Mouse (Mus musculus) embryonic facial prominence, embryonic 10.5 days (tissue): ENCODE data around the gene Cct5. TPM values are rescaled to one million over a fixed set of nuclear protein-coding genes. Genes with fewer than 3 reads are reported as not detected.

ENCODE experiments used
- DNase-seq: peaks from one replicate; pipeline ENCODE4 v3.0.0-alpha.2; 2017; ENCODE audit warnings: low spot score
- H3K27ac ChIP-seq: fragments of 300-500 bp; sonication (generic); replicated peaks from 2 replicates; pipeline ENCODE4 v1.5.1; 2016; ENCODE audit warnings: mild to moderate bottlenecking
- H3K27me3 ChIP-seq: fragments of 300-500 bp; sonication (generic); replicated peaks from 2 replicates; pipeline ENCODE4 v1.6.1; 2016; ENCODE audit warnings: low read depth, mild to moderate bottlenecking; ENCODE audit not compliant: poor library complexity, severe bottlenecking
- H3K36me3 ChIP-seq: fragments of 300-500 bp; sonication (generic); replicated peaks from 2 replicates; pipeline ENCODE4 v1.6.1; 2016; ENCODE audit warnings: mild to moderate bottlenecking, moderate library complexity
- H3K4me1 ChIP-seq: fragments of 300-500 bp; sonication (generic); 2 replicates; pipeline ENCODE4 v1.6.1; 2016
- H3K4me3 ChIP-seq: fragments of 300-500 bp; sonication (generic); 2 replicates; pipeline ENCODE4 v1.5.1; 2016; ENCODE audit warnings: mild to moderate bottlenecking, moderate library complexity
- H3K9me3 ChIP-seq: fragments of 300-500 bp; sonication (generic); 2 replicates; pipeline ENCODE4 v1.6.1; 2016; ENCODE audit warnings: mild to moderate bottlenecking
- WGBS: fragments of 180-500 bp; shearing (Covaris S2); methylation state at CpG from one replicate; pipeline ENCODE4 v1.1.7; 2016; 5-methylcytosine and 5-hydroxymethylcytosine counted together
- polyA plus RNA-seq: library from polyadenylated mRNA; unstranded; fragments of >200 nt; fragmentation: Nextera tagmentation; extraction: Ambion mirVana; gene quantifications from 2 replicates; pipeline ENCODE4 v1.2.1, GENCODE M21; 2016

Cct5 gene
- polyA plus RNA-seq, 1 experiment from 2014 or later: 782 TPM

DNA sequence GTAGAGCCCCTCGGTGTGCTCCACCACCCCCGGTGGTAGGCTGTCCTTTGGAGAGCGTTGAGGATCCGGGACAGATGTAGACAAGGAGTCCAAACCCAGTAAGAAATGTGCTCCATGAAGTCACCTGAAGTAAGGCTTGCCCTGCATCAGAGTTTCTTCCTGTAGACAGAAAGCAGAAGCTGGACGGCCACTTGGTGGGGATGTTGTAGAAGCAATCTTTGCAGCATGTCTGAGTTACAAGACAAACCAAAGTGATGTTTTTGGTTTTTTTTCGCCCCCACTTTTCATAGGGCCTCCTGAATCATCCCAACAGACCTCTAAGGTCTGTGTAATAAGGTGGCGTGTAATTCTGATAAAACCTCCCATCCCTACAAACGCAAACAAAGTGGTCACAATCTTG is 17.9 kb upstream of the Cct5 start:
- Histone ChIP-seq H3K4me1 (no peaks in the 10 kb centered on the region), H3K27me3 (no peaks in the 10 kb centered on the region), H3K9me3 (no peaks in the 10 kb centered on the region), H3K36me3 (peaks cover 72% of the 10 kb centered on the region), H3K27ac (no peak overlapping the region), H3K4me3 (no peak overlapping the region)
- WGBS: 94% methylated on average over 8 of the region's 8 CpGs
- no peak for DNase-seq

GRCm38 (mm10) chr15:31617261-31617660 is 15.7 kb upstream of the Cct5 start:
- 93% methylated on average over 9 of the region's 9 CpGs for WGBS
- Histone ChIP-seq H3K9me3 (no peaks in the 10 kb centered on the region), H3K4me1 (no peaks in the 10 kb centered on the region), H3K36me3 (peaks cover 66% of the 10 kb centered on the region), H3K27ac (no peak overlapping the region), H3K27me3 (no peaks in the 10 kb centered on the region), H3K4me3 (no peak overlapping the region)
- no peak for DNase-seq

- Histone ChIP-seq H3K4me1 (no peaks in the 10 kb centered on the region), H3K36me3 (peaks cover 48% of the 10 kb centered on the region), H3K27me3 (no peaks in the 10 kb centered on the region), H3K9me3 (no peaks in the 10 kb centered on the region), H3K27ac (no peak overlapping the region), H3K4me3 (no peak overlapping the region)
- DNase-seq: no peak
- 66% methylated on average over 2 of the region's 2 CpGs for WGBS
Measured at GRCm38 (mm10) chr15:31614666-31615065, 13.1 kb upstream of the Cct5 start.

GRCm38 (mm10) chr15:31613826-31614453 is 12.3 kb upstream of the Cct5 start:
- 90% methylated on average over 6 of the region's 6 CpGs for whole genome bisulfite sequencing
- H3K4me1 ChIP-seq: no peaks in the 10 kb centered on the region
- no peak overlapping the region for H3K27ac ChIP-seq
- H3K9me3 ChIP-seq: no peaks in the 10 kb centered on the region
- H3K36me3 ChIP-seq: peaks cover 46% of the 10 kb centered on the region
- no peaks in the 10 kb centered on the region for H3K27me3 ChIP-seq
- no peak overlapping the region for H3K4me3 ChIP-seq
- no peak for DNase-seq

DNA sequence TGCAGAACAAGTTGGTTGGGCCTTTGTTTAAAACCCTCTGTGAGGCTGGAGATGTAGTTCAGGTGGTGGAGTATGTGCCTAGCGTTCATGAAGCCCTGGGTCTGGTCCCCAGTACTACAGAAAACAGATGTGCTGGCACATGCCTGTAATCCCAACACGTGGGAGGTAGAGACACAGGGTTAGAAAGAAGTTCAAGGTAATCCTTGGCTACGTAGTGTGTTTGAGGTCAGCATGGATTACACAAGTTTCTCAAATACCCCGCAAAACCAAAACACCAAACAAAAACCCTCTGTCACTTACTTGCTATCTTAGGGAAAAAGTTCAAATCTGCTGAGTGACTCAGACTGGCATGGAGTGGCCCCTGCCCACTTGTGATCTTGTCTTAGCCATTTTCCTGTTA is 10.4 kb upstream of the Cct5 start:
- no peaks in the 10 kb centered on the region for H3K27me3 ChIP-seq
- no peak for DNase-seq
- no peak overlapping the region for H3K4me3 ChIP-seq
- no peaks in the 10 kb centered on the region for H3K4me1 ChIP-seq
- no peaks in the 10 kb centered on the region for H3K9me3 ChIP-seq
- 92% methylated on average over 4 of the region's 4 CpGs for WGBS
- peaks cover 29% of the 10 kb centered on the region for H3K36me3 ChIP-seq
- H3K27ac ChIP-seq: no peak overlapping the region

- Histone ChIP-seq H3K4me1 (no peaks in the 10 kb centered on the region), H3K9me3 (no peaks in the 10 kb centered on the region), H3K4me3 (no peak overlapping the region), H3K36me3 (peaks cover 23% of the 10 kb centered on the region), H3K27ac (no peak overlapping the region), H3K27me3 (no peaks in the 10 kb centered on the region)
- DNase-seq: peak; percentile 55
- WGBS: 74% methylated on average over 3 of the region's 3 CpGs
Measured at GRCm38 (mm10) chr15:31611027-31611426, 9.4 kb upstream of the Cct5 start.

- no peaks in the 10 kb centered on the region for H3K27me3 ChIP-seq
- H3K9me3 ChIP-seq: no peaks in the 10 kb centered on the region
- H3K4me1 ChIP-seq: peaks cover 9% of the 10 kb centered on the region
- DNase-seq: no peak
- no peak overlapping the region for H3K27ac ChIP-seq
- no peak overlapping the region for H3K4me3 ChIP-seq
- 79% methylated on average over 6 of the region's 6 CpGs for whole genome bisulfite sequencing
- H3K36me3 ChIP-seq: peaks cover 6% of the 10 kb centered on the region
Measured at GRCm38 (mm10) chr15:31606821-31607220, 5.2 kb upstream of the Cct5 start.

- H3K9me3 ChIP-seq: no peaks in the 10 kb centered on the region
- no peak for DNase-seq
- peaks cover 9% of the 10 kb centered on the region for H3K36me3 ChIP-seq
- peaks cover 25% of the 10 kb centered on the region for H3K4me1 ChIP-seq
- WGBS: 92% methylated on average over 13 of the region's 13 CpGs
- H3K27me3 ChIP-seq: no peaks in the 10 kb centered on the region
- peak overlapping the region; percentile 98 for H3K4me3 ChIP-seq
- no peak overlapping the region for H3K27ac ChIP-seq
Measured at GRCm38 (mm10) chr15:31603113-31603512, 1.5 kb upstream of the Cct5 start.

GRCm38 (mm10) chr15:31602426-31602825 is 822 bp upstream of the Cct5 start:
- H3K4me3 ChIP-seq: peak overlapping the region; percentile 98
- peaks cover 25% of the 10 kb centered on the region for H3K4me1 ChIP-seq
- peak; percentile 75 for DNase-seq
- H3K36me3 ChIP-seq: peaks cover 15% of the 10 kb centered on the region
- H3K9me3 ChIP-seq: no peaks in the 10 kb centered on the region
- H3K27ac ChIP-seq: peak overlapping the region; percentile 94
- H3K27me3 ChIP-seq: no peaks in the 10 kb centered on the region
- 12% methylated on average over 15 of the region's 15 CpGs for WGBS

DNA sequence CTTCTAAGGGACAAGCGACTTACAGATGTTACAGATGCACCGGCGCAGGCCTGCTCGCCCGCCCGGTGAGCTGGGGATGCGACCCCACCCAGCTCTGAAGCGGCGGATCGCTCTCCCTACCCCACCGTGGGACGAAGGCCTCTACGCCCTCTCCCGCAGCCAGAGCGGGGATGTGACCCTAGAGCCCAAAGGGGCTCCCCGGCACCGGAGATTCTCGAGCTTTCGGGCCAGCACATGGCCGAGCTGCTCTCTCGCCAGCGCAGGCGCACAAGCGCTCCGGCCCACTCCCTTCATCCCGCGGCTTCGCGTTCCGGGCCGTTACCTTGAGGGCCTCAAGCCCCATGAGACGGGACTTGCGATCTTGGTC is 342 bp downstream of the Cct5 start:
- Histone ChIP-seq H3K27me3 (no peaks in the 10 kb centered on the region), H3K27ac (peak overlapping the region; percentile 94), H3K4me3 (peak overlapping the region; percentile 98), H3K36me3 (peaks cover 27% of the 10 kb centered on the region), H3K4me1 (peaks cover 25% of the 10 kb centered on the region), H3K9me3 (no peaks in the 10 kb centered on the region)
- WGBS: under 1% methylated on average over 33 of the region's 33 CpGs
- DNase-seq: no peak

DNA sequence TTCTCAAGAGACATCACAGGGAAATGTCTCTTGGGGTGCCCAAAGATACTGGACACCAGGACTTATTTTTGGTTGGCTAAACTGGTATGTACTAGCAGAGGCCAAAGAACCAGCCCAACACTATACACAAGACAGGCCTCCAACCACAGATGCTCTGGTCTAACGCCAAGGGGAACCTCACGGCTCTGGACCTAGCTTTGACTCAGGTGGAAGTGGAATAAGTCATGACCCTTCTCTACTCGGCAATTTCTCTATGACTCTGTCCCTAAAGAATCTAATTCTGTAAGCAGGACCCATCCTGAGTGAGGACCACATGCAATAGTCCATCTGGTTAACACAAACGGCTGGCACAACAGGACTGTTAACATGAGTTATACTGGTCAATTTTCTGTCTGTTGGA is 1.8 kb downstream of the Cct5 start:
- DNase-seq: no peak
- no peak overlapping the region for H3K27ac ChIP-seq
- H3K36me3 ChIP-seq: peaks cover 41% of the 10 kb centered on the region
- H3K4me3 ChIP-seq: peak overlapping the region; percentile 98
- WGBS: 79% methylated on average over 4 of the region's 4 CpGs
- H3K27me3 ChIP-seq: no peaks in the 10 kb centered on the region
- H3K4me1 ChIP-seq: peaks cover 25% of the 10 kb centered on the region
- no peaks in the 10 kb centered on the region for H3K9me3 ChIP-seq

GRCm38 (mm10) chr15:31595651-31596050 is 6.0 kb downstream of the Cct5 start:
- peaks cover 83% of the 10 kb centered on the region for H3K36me3 ChIP-seq
- DNase-seq: no peak

DNA sequence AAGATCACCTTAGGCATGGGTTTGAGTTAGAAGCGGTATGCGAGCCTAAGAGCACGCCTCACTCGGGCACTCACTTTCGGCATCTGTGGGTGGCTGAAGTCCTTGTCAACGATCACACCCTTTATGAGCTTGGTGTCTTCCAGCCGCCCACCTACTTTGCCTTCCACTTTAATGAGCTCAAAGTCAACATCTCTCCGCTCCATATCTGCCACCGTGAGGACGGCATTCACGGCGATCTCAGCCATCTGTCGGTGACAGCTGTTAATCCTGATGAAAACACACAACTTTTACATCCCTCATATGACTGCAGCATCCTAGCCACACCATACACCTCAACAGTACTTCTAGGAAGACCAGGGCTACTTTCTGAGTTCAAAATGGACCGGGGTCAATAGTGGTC is 7.3 kb downstream of the Cct5 start:
- Histone ChIP-seq H3K27ac (no peak overlapping the region), H3K36me3 (peaks cover 97% of the 10 kb centered on the region), H3K27me3 (no peaks in the 10 kb centered on the region), H3K4me3 (no peak overlapping the region), H3K9me3 (no peaks in the 10 kb centered on the region), H3K4me1 (peaks cover 3% of the 10 kb centered on the region; the same call in 1 of the 2 replicates)
- WGBS: 95% methylated on average over 14 of the region's 14 CpGs
- no peak for DNase-seq

More at GRCm38 (mm10) chr15:31595651-31596050, 6.0 kb downstream of the Cct5 start:
- H3K4me1 ChIP-seq: peaks cover 16% of the 10 kb centered on the region
- H3K9me3 ChIP-seq: no peaks in the 10 kb centered on the region
- no peak overlapping the region for H3K4me3 ChIP-seq
- H3K27me3 ChIP-seq: no peaks in the 10 kb centered on the region
- no peak overlapping the region for H3K27ac ChIP-seq
- 92% methylated on average over 7 of the region's 7 CpGs for WGBS
